Mouse (Mus musculus) embryonic fibroblast, embryonic 13.5 days (primary cell): ENCODE data around the gene Gypa. TPM values are rescaled to one million over a fixed set of nuclear protein-coding genes. Genes with fewer than 3 reads are reported as not detected.

Experiments
- H3K27ac ChIP-seq: 2 replicates; pipeline ENCODE4 v1.5.1; 2012; ENCODE audit warnings: low read length, control low read depth, inconsistent platforms; ENCODE audit not compliant: insufficient read depth
- H3K4me1 ChIP-seq: 2 replicates; pipeline ENCODE4 v1.6.1; 2011; ENCODE audit warnings: low read length; ENCODE audit not compliant: control insufficient read depth, insufficient read depth
- H3K4me3 ChIP-seq: 2 replicates; pipeline ENCODE4 v1.5.1; 2011; ENCODE audit warnings: mild to moderate bottlenecking, control low read depth, low read length; ENCODE audit not compliant: insufficient read depth
- CTCF ChIP-seq: IDR thresholded peaks from 2 replicates; pipeline ENCODE4 v1.5.1; 2011; ENCODE audit warnings: mild to moderate bottlenecking, control low read depth, low read length, moderate library complexity, borderline replicate concordance; ENCODE audit not compliant: insufficient read depth
- POLR2A ChIP-seq: IDR thresholded peaks from 2 replicates; pipeline ENCODE4 v1.6.1; 2011; ENCODE audit warnings: low read depth, mild to moderate bottlenecking, control low read depth, low read length, moderate library complexity
- polyA plus RNA-seq: library from polyadenylated mRNA; stranded (reverse); fragments of >200 nt; gene quantifications from 2 replicates; pipeline ENCODE4 v1.2.4, GENCODE M21; 2011; ENCODE audit warnings: low read depth; ENCODE audit not compliant: missing spikeins, insufficient read length

Gypa gene
- polyA plus RNA-seq, 1 experiment, result not detected

DNA sequence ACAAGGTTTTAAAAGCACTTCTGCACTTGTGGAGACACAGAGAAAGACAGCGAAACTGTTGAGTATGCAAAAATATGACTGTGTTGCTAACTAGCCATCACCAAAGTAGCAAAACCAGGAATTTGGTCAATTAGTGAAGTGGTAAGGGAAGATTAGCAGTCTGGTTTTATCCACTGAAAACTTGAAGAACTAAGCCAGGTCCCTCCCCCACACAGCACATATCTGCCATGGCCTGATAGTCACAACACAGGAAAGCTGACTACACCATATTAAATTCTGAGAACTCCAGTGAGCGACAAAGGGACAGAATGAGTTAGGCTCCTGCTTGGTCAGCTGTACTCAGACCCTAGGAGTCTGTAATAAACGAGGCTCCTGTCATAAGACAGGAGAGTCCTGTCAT lies 57.7 kb downstream of the Gypa start:
- Histone ChIP-seq H3K4me3 (no peak overlapping the region), H3K4me1 (no peaks in the 10 kb centered on the region), H3K27ac (no peak overlapping the region)
- TF ChIP-seq CTCF (no peak), POLR2A (no peak)

DNA sequence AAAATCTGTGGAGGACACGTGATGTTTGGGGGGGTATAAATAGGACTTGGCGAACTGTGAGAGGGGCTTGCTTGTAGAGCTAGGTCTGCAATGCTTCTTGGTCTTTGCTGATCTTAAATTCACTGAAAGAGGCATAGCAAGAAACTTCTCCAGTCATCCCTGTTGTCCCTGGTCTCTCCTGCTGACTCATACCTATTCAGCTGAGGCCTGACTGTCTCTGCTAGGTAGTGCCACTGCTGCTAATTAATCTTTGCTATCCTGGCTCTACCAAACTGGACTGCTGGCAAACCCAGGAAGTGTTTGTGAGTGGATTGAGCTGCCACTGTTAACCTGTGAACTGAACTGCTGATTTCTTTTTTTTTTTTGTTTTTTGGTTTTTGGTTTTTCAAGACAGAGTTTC lies 61.4 kb downstream of the Gypa start:
- Histone ChIP-seq H3K4me1 (no peaks in the 10 kb centered on the region), H3K4me3 (no peak overlapping the region)
- TF ChIP-seq POLR2A, result no peak

More for the DNA sequence above, 61.4 kb downstream of the Gypa start:
- no peak overlapping the region for H3K27ac ChIP-seq

Other genes starting within 250 kb of the Gypa start
- 0.09 TPM in 1 of 2 replicates, not detected in the other for gene Frem3, start 117.3 kb downstream of the Gypa start, polyA plus RNA-seq
- 94.9 and 110 TPM in 2 replicates for gene Smarca5, start 245.7 kb downstream of the Gypa start, polyA plus RNA-seq